Mouse (Mus musculus) frontal cortex, adult 2 months (tissue): ENCODE results near the gene Klhl25. TPM values are rescaled to one million over a fixed set of nuclear protein-coding genes. Genes with fewer than 3 reads are reported as not detected.
"Not testable (repeated sequence)": the region's sequence is repeated elsewhere in the genome, so short reads cannot be mapped to it uniquely, and the experiment has no call there.

ENCODE experiments used
- DNase-seq, 2 experiments: peaks; one replicate each; pipeline ENCODE4 v3.0.0; 2022; ENCODE audit warnings: low spot score in 1 of 2; ENCODE audit errors: extremely low spot score in 1 of 2
- polyA plus RNA-seq: library from polyadenylated mRNA; depleted of rRNA; stranded (reverse); fragments of >200 nt; gene quantifications from 2 replicates; pipeline ENCODE4 v1.2.3, GENCODE M21; 2012; rRNA removed

Gene Klhl25
- 8.7 and 9.0 TPM in 2 replicates for polyA plus RNA-seq

DNA sequence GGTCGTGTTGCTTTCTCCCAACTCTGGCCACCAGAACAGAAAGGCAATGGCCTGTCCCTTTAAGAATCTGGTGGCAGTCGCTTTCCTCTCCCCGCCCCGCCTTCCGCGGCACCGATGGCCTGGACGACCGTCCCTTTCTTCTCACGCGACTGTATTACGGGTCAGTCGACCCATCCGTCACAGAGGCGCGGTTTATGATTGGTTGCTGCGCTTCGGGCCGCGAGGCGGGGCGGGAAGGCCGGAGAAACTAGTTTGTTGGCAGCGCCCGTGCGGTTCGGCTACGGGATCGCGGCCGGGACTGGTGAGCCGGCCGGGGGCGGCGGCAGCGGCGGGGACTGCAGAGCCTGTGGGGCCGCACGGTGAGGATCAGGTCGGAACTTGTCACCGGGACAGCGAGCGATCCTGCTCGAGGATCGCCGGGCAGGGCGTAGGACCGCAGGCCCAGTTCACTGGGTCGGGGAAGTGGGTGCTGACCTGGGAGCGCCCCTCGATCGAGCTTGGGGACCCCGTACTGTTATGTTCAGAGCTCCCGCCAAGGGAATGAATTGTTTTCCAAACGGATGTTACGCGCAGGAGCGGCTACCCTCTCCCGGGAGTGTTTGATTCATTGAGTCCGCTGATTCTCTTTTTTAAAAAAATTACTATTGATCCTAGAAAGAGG, at the start of gene Klhl25:
Klhl25 (plus strand) TSS at position 196 of the 661 bp plus-strand sequence.
- peak; percentile 92 to 97 for DNase-seq

DNA sequence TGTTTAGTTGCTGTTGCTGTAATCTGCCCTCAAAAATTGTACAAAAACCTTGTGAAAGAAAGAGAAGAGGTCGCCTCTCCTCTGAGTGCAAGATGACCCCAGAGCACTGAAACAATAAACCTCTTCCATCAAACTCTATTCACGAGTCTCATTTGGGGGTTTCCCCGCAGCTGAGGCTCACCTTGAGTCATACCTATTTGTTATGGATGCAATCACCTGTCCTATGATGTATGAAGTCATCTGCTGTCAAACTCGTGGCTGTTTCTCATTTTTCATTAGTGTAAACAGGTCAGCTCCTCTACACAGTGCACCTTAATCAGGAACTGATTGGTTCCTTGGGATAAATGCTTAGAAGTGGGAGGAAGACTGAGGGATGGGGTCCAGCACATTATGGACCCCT, 47.6 kb upstream of the Klhl25 start:
- no peak for DNase-seq

DNA sequence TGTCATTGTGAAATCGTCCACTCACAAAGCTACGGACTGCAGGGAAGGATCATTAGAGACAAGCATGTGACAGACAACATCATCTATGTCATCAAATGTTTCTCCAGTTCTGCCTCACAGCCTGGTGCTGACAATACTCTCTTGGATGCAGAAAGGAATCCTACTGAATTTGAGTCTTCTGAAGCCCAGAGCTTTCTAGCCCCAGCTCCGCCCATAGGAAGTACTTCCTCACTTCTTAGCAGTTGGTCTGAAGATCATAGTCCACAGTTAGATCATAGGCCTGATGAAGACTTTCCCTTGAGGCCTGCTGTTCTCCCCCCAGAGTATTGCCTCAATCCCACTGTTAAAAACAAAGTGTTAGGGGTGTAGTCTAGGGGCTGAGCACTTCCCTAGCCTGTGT, 47.1 kb upstream of the Klhl25 start:
- no peak for DNase-seq

- DNase-seq: no peak
These were observed 46.3 kb upstream of the Klhl25 start for GRCm38 (mm10) chr7:75801621-75802358.

DNA sequence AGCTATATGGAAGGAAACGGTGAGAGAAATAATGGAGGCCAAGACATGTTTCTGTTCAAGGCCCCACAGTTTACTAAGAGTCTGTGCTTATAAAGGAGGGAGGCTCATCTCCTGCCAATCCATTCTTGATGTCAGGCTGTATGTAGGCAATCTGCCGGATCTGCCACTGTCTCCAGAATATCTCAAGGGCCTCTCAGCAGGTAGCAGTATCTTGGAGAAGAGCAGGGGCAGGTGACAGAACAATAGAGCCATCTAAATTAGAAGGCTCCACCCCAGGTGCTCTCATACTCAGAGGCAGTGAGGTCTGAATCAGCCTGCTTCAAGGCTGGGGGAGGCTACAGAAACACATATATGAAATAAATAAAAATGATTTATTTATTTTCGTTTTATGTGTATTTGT, 45.2 kb upstream of the Klhl25 start:
- no peak for DNase-seq

GRCm38 (mm10) chr7:75806161-75806560, 41.9 kb upstream of the Klhl25 start:
- DNase-seq: no peak

DNA sequence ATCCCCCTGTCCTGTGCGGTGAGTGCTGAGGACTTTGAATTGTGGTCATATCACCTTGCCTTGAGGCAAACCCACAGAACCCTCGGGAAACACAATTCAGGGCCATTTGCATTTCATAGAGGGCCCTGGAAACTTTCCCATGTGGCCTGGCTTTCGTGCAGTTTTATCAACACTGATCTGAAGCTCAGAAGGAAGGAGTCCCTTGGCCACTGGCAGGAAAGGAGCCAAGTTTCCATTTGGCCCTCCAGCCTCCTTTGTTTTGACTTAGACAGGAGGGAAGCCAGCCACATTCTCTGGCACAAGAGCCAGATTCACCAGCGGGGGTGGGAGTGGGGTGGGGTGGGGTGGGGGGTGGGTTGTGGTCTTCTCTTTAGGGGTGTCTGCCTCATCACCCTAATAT, 41.4 kb upstream of the Klhl25 start:
- DNase-seq: peak in 1 of 2 experiments; percentile 9

- peak in 1 of 2 experiments; percentile 27 for DNase-seq
These were observed 40.4 kb upstream of the Klhl25 start for GRCm38 (mm10) chr7:75807460-75808304.

DNA sequence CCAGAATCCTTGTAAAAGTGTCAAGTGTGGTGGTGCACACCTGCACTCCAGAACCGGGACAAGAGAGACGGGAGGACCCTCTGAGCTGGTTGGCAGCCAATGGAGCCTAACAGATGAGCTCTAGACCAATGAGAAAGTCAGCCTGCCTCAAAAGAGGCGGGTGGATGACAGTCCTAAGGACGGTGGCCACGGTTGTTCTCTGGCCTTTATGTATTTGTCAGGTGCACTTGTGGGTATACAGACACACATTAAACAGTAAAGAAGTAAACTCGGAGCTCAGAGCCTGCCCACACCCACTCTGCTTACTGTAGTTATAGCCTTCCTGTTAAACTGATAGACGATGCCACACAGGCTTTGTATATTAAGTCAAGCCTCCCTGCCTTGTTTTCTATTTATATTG, 27.4 kb upstream of the Klhl25 start:
- DNase-seq: no peak

DNA sequence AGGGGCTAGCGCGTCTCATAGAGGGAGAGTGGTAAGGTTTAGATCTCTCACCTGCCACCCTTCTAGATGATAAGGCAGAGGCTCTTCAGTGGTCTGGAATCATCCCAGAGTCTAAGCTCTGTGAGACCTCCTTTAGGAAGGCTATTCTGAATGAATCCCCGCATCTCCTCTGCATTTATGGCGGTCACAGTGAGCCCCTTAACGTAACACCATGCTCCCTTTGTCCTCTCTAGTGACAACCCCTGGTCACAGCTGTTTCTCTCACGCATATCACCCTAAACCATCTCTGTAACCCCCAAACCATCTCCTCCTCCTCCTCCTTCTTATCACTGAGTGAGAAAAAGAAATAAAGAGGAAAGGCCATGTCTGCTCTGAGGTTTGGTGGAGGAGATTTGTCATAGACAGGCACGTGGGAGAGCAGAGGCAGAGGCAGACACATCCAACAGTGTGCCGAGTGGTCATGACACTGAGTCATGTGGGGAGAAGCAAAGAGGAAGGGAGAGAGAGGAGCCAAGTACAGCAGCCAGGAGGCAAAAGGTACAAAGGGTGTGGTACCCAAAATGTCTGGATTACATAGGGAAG, 25.9 kb upstream of the Klhl25 start:
- DNase-seq: no peak

DNA sequence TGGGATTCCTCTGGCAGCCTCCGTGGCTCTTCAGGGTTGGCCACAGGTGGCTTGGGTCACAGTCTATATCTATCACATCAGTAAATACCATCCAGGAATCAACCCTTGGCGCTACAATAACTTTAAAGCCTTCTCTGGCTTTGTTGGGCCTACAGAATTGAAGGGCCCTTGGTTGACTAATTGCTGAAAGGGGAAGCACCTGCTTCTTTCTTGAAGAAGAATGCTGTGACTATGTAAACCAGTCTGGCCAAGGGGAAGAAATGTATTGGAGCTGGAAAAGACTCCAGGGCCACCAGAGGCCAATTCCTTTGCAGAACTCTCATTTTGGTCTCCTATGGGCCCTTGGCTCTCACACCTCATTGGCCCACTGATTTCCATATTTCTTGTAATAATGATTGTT, 25.0 kb upstream of the Klhl25 start:
- no peak for DNase-seq

- no peak for DNase-seq
These were observed 21.6 kb upstream of the Klhl25 start for GRCm38 (mm10) chr7:75826360-75827103.

DNA sequence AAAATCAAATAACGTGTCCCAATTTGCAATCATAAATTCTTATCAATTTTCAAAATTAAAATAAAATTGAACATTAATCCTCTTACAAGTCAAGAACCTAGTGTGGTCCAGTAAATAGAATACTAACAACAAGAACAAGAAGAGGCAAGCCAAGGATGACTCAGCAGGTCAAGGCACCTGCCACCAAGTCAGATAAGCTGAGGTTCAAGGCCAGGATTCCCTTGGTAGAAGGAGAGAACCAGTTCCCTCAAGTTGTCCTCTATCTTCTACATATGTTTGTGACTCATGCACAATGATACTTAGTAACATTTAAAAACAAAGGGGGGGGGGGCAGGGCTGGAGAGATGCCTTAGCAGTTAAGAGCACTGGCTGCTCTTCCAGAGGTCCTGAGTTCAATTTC, 20.8 kb upstream of the Klhl25 start:
- DNase-seq: no peak

DNA sequence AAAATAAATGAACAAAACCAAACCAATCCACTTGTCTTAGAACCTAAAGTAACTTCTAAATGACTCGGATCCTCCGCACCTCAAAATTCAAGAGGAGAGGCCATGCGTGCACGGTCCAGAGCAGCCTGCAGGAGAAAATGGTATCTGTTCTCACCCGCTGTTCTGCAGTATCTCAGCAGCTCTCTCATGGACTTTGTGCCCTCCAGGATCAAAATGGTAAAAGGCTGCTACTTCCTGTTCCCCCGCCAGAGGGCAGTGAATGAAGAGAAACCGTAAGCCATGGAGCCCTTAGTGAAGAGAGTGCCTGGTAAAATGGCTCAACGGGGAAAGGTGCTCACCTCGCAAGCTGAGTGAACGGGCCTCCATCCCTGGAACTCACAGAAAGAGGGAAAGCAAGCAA, 20.3 kb upstream of the Klhl25 start:
- DNase-seq: peak in 1 of 2 experiments; percentile 80

DNA sequence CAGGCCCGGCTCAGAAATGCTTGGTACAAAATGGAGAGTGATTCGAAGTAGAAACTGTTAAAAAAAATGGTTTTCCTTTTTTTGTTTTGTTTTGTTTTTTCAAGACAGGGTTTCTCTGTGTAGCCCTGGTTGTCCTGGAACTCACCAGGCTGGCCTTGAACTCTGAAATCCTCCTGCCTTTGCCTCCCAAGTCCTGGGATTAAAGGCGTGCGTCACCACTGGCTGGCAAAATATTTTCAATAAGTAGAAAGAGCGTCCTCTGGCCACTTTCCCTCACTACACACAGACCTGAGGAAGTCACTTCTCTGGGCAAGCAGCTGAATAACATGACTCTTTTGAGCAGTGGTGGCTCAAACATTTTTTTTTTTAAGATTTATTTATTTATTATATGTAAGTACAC, 19.6 kb upstream of the Klhl25 start:
- DNase-seq: no peak

GRCm38 (mm10) chr7:75830251-75831060, 17.7 kb upstream of the Klhl25 start:
- DNase-seq: no peak

DNA sequence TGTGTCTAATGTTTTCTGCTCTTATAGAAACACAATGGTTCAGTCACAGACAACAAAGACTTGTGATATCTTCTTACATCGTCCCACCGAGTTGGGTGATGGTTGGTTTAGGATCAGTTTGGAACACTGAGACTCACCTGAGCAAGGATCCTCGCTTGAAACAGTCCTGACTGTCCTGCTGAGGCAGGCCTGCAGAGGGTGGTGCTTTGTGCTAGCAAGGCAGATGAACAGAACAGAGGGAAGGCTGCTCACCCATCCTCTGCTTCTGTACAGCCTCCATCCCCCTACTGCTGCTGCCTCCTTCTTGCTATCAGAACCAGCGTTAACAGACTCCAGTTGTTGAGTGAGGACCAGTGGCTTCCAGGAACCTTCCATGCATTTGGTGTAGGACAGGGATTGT, 14.2 kb upstream of the Klhl25 start:
- not testable (repeated sequence) for DNase-seq

- not testable (repeated sequence) for DNase-seq
These were observed 13.0 kb upstream of the Klhl25 start for GRCm38 (mm10) chr7:75834932-75835631.

- DNase-seq: no peak
These were observed 8.0 kb upstream of the Klhl25 start for GRCm38 (mm10) chr7:75840071-75840470.
